Mouse (Mus musculus) mouse trophoblast stem cell (cell line): ENCODE measurements around the gene Syne1.

Experiments used
- in situ Hi-C, 2 experiments: fragments of 300-500 bp; cut with MseI, MboI; formaldehyde crosslinking; loops; 2 replicates in 1 of 2; 3 replicates in 1 of 2; pipeline ENCODE4 v1.15.1; 2025

Syne1 gene

DNA sequence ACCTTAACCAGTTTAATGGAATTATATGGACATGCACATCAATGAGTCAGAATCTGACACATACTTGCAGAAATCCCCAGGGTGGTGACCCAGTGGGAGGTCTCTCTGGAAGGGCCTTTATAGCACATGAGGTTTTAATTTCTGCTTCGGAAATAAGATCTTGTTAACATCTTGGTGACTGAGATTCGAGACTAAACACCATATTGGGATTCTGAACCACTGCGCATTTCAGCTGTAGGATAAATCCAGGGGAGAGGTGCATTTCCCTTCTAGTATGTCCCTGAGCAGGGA lies 480.4 kb downstream of the Syne1 start:
- in situ Hi-C loops = no loop called here

DNA sequence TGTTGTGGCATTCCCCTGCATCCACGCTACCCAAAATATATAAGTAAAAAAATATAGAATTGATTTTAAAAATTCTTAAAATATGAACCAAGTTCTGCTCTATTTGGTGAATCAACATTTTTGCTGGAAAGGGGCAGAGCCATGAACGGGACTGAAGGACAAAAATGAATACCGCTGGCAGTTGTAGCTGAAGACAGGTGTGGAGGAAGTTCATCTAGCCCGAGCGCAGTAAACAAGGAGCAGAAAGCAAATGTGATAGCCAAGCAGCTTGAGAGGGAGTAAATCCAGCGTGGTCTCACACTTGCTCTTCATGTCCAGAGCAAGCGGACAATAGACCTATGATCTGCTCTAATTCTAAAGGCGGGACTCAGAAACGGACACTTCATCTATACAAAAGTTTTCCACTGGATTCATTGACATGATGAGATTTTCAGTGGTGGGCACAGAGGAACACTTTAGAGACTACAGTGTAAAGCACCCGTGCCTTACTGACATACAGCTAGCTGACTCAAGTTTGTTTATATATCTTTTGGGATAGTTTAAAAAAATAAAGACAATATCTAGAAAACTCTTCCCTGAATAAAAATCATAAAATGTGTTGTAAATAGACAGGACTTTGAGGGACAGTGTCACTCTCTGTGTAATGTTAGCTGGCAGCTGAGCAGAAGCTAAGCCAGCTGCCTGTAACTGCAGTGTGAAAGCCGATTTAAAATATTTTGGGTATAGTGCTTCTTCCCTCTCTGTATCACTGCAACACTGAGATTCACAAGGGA lies 480.9 kb downstream of the Syne1 start:
- in situ Hi-C loops = no loop called here

DNA sequence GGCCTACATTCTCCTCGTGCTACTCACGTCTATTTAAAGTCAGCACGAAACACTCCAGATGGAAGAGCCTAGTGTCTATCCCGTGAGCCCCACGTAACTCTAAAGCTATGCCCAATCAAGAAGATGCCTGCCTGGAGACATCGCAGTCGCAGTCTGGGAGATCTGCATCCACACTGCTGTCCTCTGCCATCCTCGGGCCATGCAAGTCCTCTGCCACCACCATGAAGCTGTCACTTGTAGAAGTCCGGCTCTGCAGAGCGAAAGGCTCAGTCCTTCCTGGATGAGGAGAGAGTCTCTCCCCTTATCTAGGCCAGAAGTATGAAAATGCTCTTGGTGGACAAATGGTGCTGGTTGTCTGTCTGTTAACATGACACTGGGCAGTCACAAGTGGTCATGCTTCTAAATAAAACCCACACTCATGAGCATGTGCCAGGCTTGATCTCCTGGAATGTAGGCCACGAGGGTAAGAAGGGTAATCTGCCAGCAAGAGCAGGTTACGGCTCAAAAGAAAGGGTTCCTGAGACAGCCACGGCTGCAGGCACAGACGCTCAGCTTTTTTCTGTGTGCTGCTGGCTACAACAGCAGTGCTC lies 482.5 kb downstream of the Syne1 start, which contains the start of gene Gm10097:
Gene Gm10097, plus strand, starts transcription at position 517 of the 590 bp plus-strand sequence.
- in situ Hi-C loops = no loop called here

DNA sequence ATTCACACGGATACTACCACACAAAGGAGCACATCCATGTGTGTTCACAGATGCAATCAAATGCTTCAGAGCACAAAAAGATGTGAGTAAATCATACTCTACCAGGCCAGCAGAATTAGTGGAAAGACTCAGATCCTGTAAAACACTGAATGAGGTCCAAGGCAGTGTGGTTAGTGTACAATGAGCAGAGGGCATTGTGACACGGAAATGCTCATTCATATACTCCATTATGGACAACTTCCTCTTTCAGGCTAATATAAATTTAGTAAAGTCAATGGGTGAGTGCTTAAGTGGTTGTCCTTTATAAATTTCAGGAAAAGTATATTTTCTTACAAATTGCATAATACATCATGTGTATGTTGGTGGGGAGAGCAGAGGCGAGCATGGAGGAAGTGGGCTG lies 484.2 kb downstream of the Syne1 start:
- in situ Hi-C loops = no loop called here

DNA sequence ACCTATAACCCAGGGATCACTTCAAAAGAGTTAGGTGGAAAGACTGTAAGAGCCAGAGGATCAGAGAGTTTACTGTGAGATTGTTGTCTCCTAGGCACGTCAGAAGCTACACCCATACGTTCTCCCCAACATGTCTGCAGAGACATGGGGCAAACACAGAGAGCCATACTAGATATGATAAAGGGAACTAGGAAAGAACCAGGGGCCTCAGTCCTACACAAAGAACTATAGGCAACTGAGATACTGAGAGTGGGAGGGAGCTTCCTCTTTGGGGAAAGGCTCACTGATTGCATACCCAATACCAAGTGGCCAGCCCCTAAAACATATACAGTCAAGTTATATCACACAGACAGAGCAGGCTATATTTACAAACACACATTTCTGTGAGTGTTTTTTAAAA lies 491.3 kb downstream of the Syne1 start:
- in situ Hi-C loops = no loop called here

DNA sequence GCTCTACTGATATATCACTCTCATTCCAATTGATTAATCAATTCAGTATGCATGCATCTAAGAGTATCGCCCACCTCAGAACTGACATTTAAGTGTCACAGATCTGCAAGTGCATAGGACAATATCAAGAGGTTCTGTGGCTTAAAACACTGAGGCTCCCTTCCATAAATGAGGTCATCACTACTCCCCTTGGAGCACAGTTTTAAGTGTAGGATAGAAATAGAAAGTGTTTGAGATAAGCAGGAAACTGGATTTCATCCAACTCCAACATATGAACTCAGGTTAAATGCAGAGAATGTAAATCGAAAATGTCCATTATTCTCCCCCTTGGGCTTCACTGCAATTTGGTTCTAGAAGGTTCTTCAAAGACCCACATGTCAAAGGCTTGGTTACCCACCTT lies 492.4 kb downstream of the Syne1 start:
- in situ Hi-C loops = no loop called here

DNA sequence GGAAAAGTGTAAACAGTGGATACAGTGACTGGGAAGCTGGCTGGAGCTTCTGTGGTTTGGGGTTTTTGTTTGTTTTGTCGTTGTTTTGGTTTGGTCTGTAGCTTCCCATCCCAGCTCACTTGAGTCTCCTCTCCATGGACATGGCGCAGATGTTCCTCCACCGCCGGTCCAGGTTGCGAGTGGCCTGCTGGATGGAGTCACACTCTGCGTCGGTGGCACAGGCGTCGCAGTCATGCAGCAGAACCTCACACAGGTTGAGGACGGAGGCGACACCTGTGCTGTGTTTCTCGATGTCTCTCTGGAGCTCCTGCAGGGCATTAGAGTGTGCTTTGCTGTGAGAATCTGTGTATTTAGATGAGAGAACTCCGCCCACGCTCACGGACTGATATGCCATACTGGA lies 493.6 kb downstream of the Syne1 start:
- in situ Hi-C loops = no loop called here

DNA sequence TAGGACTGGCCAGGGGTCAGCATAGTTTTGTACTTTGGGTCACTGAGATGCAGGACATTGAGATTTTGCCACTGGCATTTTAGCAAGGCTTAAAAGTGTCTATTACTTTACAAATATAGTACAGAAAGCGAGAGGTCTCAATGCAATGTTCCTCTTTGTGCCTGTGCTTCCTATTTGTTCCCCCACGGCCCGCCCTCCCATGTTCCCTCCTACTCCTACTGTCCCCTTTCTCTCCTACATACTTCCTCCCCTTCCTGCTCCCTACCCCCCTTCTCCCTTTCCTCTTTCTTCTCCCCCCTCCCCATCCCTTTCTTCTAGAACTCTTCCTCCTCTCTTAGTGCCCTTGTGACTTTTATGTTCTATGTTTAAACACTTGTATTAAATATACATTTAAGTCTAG lies 494.3 kb downstream of the Syne1 start:
- in situ Hi-C loops = no loop called here

DNA sequence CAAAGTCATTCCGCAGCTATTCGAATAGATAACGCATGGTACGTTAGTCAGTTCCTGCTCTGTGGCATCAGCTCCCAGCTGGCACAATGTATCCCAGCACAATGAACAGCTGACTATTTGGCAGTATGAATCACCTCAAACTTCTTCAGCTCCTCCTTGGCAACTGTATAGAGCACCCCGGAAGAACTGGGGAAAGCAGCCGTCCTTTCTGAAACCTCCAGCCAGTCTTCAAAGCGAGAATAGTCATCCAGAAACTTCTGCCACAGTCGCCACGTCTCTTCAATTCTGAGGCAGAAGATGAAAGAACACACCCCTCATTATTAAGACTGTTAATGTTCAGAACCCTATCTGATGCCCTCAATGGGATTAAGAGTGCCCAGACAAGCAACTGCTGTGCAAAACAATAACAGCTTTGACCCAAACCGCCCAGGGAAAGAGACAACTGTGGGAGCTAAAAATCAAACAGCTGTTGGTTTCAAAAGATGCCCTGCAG lies 495.0 kb downstream of the Syne1 start:
- in situ Hi-C loops = no loop called here

DNA sequence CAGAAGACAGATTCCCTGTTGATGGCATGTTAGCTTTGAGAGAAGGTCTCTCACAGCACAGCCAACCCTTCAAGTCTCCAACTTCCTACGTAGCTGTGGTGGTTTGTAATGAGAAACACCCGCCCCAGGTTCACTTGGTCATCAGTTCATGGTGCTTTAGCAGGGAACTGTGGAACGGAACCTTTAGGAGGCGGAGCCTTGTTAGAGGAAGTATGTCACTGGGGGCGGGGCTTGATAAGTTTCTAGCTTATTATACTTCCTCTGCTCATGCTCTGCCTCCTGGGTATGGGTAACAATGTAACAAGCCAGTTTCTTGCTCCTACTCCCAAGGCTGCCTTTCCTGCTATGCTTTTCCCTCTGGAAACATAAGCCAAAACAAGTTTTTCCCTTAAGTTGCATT lies 505.6 kb downstream of the Syne1 start:
- in situ Hi-C loops = no loop called here

DNA sequence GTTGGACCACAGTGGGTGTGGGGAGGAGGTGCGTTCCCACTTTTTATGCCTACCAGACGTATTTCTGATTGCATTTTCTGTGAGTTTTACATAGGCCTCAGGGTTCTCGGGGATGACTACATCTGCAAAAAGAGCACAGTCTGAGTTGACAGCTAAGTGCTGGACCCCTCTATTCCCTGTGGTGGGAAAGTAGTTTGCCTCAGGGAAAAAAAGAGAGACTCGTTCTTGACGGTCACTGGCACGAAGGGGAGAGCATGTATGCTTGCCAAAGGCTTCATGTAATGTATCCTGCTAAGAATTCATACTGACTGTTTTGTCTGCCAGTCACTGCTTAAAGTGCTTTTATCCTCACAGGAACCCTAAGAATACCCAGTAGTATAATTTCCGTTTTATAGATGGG lies 506.1 kb downstream of the Syne1 start:
- in situ Hi-C loops = no loop called here

DNA sequence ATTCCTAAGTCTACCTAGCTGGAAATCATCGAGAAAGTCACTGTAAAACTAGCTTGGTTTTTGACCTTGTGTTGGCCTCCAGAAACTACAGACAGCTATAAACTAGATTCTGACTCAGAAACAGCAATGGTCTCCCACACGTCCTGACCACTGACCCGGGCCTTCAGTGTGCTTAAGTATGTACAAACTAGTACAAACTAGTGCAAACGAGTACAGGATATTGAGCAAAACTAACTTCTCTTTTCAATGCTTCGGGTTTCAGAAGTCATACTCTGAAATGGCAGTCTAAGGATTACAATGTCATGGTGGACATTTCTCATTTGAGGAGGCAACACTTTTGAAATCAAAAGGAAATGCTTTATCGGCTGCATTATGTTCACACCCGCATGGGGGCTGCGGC lies 506.8 kb downstream of the Syne1 start:
- in situ Hi-C loops = no loop called here

DNA sequence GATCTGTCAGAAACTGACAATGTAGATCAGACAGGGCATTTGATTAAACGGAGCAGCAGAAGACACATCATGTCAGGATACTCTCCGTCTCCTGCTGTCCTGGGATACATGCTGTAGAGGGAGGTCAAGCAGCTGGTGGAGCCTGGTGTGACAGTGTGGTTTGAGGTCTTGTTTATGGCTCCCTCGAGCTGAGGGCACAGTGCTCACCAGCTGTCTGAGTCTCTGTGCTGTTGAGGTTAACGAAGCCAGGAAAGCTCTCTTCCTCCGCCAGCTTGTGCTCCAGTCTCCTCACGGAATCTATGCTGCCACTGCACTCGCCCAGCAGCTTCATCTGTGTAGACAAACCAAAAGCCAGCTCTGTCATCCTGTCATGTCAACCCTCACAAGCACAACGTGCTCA lies 510.0 kb downstream of the Syne1 start:
- in situ Hi-C loops = no loop called here

DNA sequence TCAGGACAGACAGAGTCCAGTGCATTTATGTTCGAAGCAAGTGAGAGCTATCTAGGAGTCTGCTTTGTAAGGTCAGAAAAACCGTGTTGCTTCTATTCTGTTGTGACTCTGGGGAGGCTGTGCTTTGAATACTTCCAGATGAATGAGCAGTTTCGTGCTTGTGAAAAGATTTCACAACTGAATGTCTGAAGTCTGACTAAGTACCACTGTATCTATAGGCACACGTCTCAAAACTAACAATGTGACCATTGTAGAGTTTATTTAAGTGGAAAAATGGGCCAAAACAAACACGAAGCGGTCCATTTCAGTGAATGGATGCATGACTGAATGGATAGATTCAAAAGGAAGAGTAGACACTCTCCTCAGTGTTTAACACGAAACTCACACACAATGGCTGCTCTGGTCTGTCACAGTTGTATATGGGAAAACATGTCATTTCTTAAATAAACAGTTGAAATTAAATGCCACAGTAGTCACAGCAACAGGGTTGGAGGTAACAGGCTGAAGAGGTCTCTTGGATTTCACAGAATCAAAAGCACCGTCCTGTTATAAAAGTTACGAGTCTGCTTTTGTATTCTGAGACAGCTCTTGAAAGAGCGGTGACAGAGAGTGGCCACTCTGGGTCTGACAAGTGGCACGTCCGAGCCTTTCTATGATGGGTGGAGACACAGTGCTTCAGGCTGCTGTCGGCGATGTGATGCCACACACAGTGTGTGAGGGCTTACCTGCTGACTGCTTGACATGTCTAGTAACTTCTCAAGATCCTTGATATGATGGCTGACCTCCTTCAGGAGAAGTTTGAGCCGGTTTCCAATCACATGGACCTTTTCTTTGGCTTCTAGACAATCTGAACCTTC lies 518.9 kb downstream of the Syne1 start:
- in situ Hi-C loops = no loop called here

DNA sequence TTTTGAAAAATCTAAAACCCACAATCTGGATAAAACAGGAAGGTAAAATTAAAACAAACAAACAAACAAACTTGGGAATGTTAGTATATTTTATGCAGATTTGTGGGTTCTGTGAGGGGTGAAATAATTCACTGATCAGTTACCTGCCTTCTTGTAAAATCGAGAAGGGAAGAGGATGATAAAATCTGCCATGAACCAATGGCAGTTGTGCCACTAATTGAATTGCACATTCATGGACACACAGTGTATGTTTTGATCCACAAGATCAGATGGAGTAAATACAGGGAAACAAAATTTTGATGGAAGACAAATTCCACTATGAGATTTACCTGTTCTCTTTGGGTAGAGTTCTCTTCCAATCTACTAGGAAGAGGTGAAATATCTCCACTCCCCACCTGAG lies 521.4 kb downstream of the Syne1 start:
- in situ Hi-C loops = no loop called here

DNA sequence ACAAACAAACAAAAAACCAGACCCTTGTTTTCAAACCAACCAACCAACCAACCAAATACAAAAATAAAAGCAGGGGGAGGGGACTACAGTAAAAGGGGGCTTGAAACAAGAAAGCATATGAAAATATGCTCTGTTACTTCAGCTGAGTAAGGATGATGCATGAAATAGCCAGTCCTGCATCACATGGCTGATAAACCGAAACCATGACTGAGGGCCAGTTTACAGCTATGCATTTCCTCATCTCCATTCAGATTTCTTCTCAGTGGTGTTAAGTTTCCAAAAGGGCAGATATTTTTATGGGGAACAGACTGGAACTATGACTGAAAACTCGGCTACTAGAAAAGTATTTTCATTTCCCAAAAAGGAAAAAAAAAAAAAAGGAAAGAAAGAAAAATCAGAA lies 522.1 kb downstream of the Syne1 start:
- in situ Hi-C loops = no loop called here

DNA sequence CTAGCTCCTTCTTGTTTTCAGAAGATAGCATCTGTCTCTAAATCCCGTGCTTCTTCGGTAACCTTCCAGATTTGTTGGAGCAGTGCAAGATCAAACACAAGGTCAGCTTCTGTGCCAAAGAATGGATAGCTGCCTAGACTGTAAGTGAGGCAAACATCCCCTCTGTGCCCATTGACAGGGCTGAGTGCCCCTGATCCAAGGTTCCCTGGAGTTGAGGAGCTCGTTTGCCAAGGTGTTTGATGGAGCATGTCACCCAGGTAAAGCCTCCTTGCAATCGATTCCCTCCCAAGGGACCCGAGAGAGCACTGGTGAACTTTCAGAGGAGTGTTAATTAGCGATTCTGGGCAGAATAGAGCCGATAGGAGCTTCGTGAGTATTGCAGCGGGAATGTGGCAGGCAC lies 523.0 kb downstream of the Syne1 start:
- in situ Hi-C loops = no loop called here

DNA sequence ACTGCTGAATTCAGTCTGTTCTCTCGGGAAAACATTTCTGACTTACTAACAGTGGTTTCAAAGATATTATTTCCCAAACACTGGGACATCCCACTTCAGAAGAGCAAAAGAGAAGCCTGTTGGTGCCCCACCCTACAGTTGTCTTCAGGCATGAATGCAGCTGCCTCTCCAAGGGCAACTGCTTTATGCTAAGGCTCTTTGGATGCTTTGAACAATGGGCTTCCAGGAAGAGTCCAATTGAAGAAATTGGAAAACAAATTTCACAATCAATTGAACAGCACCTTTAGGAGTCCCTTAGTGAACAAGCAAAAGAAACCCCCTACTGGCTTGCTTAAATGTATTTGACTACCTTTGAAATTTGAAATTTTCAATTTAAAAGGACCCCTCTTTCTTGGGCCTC lies 524.1 kb downstream of the Syne1 start:
- in situ Hi-C loops = no loop called here

DNA sequence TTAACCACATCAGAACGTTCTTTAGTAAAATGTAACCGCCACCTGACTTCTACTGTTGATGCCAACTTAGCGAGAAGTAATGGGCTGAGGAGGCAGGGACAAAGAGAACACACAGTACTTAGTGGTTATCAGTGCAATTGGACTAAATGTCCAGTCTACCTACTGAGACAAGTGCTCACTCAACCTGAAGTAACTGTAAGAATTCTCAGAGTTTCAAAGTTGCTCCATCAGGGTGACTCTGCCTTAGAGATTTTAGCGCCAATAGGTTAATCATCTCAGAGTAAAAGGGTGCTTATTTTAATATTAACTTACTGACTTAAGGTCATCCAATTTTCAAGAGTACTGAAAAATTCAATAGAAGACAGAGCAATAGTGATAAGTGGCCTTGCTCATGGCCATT lies 525.4 kb downstream of the Syne1 start:
- in situ Hi-C loops = no loop called here

DNA sequence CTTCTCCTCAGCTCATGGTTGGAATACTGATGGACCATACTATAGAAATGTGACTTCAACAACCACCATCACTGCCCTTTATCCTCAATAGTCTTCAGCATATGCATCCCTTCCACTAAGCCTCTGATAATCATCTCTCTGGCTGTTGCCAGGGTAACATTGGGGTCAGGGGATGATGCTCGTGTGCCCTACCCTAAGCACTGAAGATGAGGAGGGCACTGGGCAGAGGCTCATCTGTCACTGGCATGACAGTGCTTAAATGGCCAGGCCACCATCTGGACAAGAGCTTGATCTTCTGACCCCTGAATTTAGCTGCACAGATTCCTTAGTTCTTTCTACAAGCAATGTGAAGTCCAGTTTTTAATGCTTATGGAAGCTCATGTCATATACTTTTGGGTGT lies 534.1 kb downstream of the Syne1 start:
- in situ Hi-C loops = no loop called here

DNA sequence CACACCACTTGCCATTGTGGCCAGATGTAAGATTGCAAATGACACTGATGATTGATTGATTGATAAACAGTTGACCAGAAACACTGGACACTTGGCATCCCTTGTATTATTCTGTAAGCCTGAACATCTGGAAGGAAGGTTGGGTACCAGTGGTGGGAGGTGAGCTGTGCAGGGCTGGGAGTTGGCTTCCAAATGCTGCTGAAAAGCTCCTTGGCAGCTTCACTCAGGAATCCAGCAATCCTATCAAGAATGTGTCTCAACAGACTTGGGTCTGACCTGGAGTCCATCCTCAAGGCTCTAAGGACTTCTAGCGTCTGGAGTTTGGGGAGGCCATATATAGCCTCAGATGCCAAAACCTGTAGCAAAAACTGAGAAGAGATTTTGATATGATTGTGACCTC lies 536.3 kb downstream of the Syne1 start:
- in situ Hi-C loops = no loop called here

DNA sequence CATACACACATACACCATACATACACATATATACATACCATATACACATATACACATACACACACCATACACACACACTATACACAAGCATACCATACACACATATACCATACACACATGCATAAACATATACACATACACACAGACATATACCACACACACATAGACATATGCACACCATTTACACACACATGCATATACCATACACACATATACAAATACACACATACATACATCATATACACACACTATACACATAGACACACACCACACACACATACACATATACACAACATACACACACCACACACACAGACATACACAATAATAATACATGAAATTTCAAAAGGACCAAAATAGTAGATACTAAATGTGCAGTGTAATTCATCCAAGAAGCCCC lies 539.3 kb downstream of the Syne1 start:
- in situ Hi-C loops = no loop called here
